Comparison of ENCODE assay signal across 16 mouse cellular contexts in genomic region chr12:55386456-55386855, GRCm38 (mm10). TPM values are rescaled to one million over a fixed set of nuclear protein-coding genes. Genes with fewer than 3 reads are reported as not detected.
A peak's percentile ranks its signal among the peaks of the same experiment; 100 is the strongest.
DNase-seq lines count a peak whose midpoint lies in the region; ATAC-seq and TF ChIP-seq lines count a peak whose summit lies in the region.
"Had no signal": no experiment of that assay in that cellular context is flagged by ENCODE, and none has a peak within 500 bp of the region (broad histone marks: within the 10 kb centered on the region; RNA-seq: fewer than 3 reads in every experiment).

No protein-coding gene starts in this region.

- H3K27me3 ChIP-seq in heart, postnatal 0 days (ENCODE audit: control insufficient read depth, insufficient read depth, low read length), result no peaks in the 10 kb centered on the region
- H3K27me3 ChIP-seq in small intestine, adult 2 months (ENCODE audit: control insufficient read depth, insufficient read depth, low read length), result no peaks in the 10 kb centered on the region
- H3K27me3 ChIP-seq: hindbrain, embryonic 13.5 days; limb, embryonic 12.5 days had no signal

- H3K4me3 ChIP-seq in heart, postnatal 0 days (ENCODE audit: low read depth, low read length), result no peak overlapping the region
- no peak overlapping the region for H3K4me3 ChIP-seq in small intestine, adult 2 months (ENCODE audit: low read depth, low read length)
- H3K4me3 ChIP-seq: hindbrain, embryonic 13.5 days; limb, embryonic 12.5 days; liver, embryonic 15.5 days; midbrain, embryonic 12.5 days; myocyte had no signal

- no peaks in the 10 kb centered on the region for H3K9me3 ChIP-seq in heart, postnatal 0 days (replicated peaks; ENCODE audit: control insufficient read depth, low read length)
- H3K9me3 ChIP-seq: hindbrain, embryonic 13.5 days; limb, embryonic 12.5 days; liver, embryonic 15.5 days; midbrain, embryonic 12.5 days had no signal

- TF ChIP-seq POLR2A in small intestine, adult 2 months (IDR thresholded peaks at IDR 0.05; ENCODE audit: low read depth, low read length), result no peak

- no peak for ATAC-seq in heart, postnatal 0 days (ENCODE audit: insufficient read depth, low read depth)

- WGBS in heart, postnatal 0 days, result 74% methylated on average over 9 of the region's 9 CpGs
- 84% methylated on average over 9 of the region's 9 CpGs for WGBS in small intestine, adult 2 months

- DNase-seq in heart, postnatal 0 days (ENCODE audit: low spot score), result no peak
- no peak for DNase-seq in heart, postnatal 25 days (ENCODE audit: low spot score)
- peak; percentile 52 for DNase-seq in thymus, postnatal 14 days
- no peak for DNase-seq in thymus, postnatal 4 days
- peak; percentile 72 for DNase-seq in R1 (ENCODE audit: low read depth, low spot score)
- DNase-seq in adipocyte (ENCODE audit: low spot score), result no peak
- DNase-seq in kidney, postnatal 14 days, result no peak
- DNase-seq: cerebellum, adult 9-10 months; spleen, adult 18-20 months had no signal

- no peaks in the 10 kb centered on the region; the same call in 1 of the 2 replicates for H3K4me1 ChIP-seq in heart, postnatal 0 days (ENCODE audit: control insufficient read depth, insufficient read depth)
- no peaks in the 10 kb centered on the region for H3K4me1 ChIP-seq in small intestine, adult 2 months (ENCODE audit: control insufficient read depth, insufficient read depth, insufficient read length, low read length)
- H3K4me1 ChIP-seq: hindbrain, embryonic 13.5 days had no signal

- H3K27ac ChIP-seq in heart, postnatal 0 days (ENCODE audit: low read depth), result peak overlapping the region; percentile 6; the same call in 1 of the 2 replicates
- H3K27ac ChIP-seq in small intestine, adult 2 months (ENCODE audit: insufficient read depth, low read depth, low read length), result 0 out of 2 replicates have a peak overlapping the region, but pooled peaks have one; percentile 22
- H3K27ac ChIP-seq: hindbrain, embryonic 13.5 days; limb, embryonic 12.5 days; liver, embryonic 15.5 days; midbrain, embryonic 12.5 days; stomach, postnatal 0 days had no signal

- no peak overlapping the region for H3K4me2 ChIP-seq in heart, postnatal 0 days (ENCODE audit: low read depth, low read length)
- H3K4me2 ChIP-seq: hindbrain, embryonic 13.5 days; limb, embryonic 12.5 days; liver, embryonic 15.5 days; midbrain, embryonic 12.5 days had no signal

- 0 out of 2 replicates have a peak, but pooled peaks cover 8% of the 10 kb centered on the region for H3K36me3 ChIP-seq in heart, postnatal 0 days (replicated peaks; ENCODE audit: control insufficient read depth, insufficient read depth, low read length)
- peaks cover 3% of the 10 kb centered on the region; the same call in 1 of the 2 replicates for H3K36me3 ChIP-seq in small intestine, adult 2 months (ENCODE audit: control insufficient read depth, insufficient read depth, low read length)
- H3K36me3 ChIP-seq: liver, embryonic 15.5 days; midbrain, embryonic 12.5 days had no signal

- TF ChIP-seq EP300 in heart, postnatal 0 days (IDR thresholded peaks at IDR 0.05; ENCODE audit: low read depth), result no peak

- intact Hi-C loops in heart, postnatal 25 days (cut with DNase I), result no loop called here

- TF ChIP-seq CTCF in heart, postnatal 0 days (IDR thresholded peaks at IDR 0.05; ENCODE audit: low read depth), result no peak
- no peak for TF ChIP-seq CTCF in small intestine, adult 2 months (IDR thresholded peaks at IDR 0.05; ENCODE audit: extremely low read depth, insufficient read length, insufficient replicate concordance, low read depth, low read length)

- H3K9ac ChIP-seq in heart, postnatal 0 days (replicated peaks; ENCODE audit: low read depth, low read length), result no peak overlapping the region
- H3K9ac ChIP-seq: hindbrain, embryonic 13.5 days; limb, embryonic 12.5 days; liver, embryonic 15.5 days; midbrain, embryonic 12.5 days had no signal

RNA-seq across cellular contexts. Expression of gene Psma6, which starts 2.4 kb away (rescaled TPM):
- total RNA-seq in heart, postnatal 0 days (2014; rRNA removed; ENCODE audit: low replicate concordance), result 75.8 and 110 TPM in 2 replicates
- polyA plus RNA-seq in heart, postnatal 0 days (2015; fragmentation: Nextera tagmentation; extraction: Ambion mirVana), result 383 TPM in 2 replicates
- 100 to 1,000 TPM; 150 to 157 TPM for total RNA-seq in heart, postnatal 25 days (2021)
- polyA plus RNA-seq in small intestine, adult 2 months (2012; rRNA removed), result 13.8 and 17.3 TPM in 2 replicates

Comparison
In these comparisons a context has a peak if more than half of its experiments do, and no peak if none do; other contexts are left out.
1. DNase-seq: peak in thymus, postnatal 14 days (single experiment) and R1 (single experiment); none in heart, postnatal 0 days (single experiment), heart, postnatal 25 days (single experiment), thymus, postnatal 4 days (single experiment), adipocyte (single experiment) and kidney, postnatal 14 days (single experiment).